Mouse (Mus musculus) embryonic facial prominence, embryonic 13.5 days (tissue): ENCODE results near the gene Psma3. TPM values are rescaled to one million over a fixed set of nuclear protein-coding genes. Genes with fewer than 3 reads are reported as not detected.

ENCODE experiments used
- ATAC-seq: fragments of 200-750 bp; cut with Nextera tagmentation; 2 replicates; pipeline ENCODE4 v1.8.0; 2017; ENCODE audit warnings: low read depth; ENCODE audit not compliant: insufficient number of reproducible peaks, insufficient read depth, low FRiP score, low TSS enrichment
- H3K27ac ChIP-seq: fragments of 300-500 bp; sonication (generic); 2 replicates; pipeline ENCODE4 v1.5.1; 2015; ENCODE audit warnings: moderate library complexity, mild to moderate bottlenecking, inconsistent platforms
- H3K27me3 ChIP-seq: fragments of 300-500 bp; sonication (generic); 2 replicates; pipeline ENCODE4 v1.6.1; 2015; ENCODE audit warnings: mild to moderate bottlenecking, inconsistent platforms
- H3K36me3 ChIP-seq: fragments of 300-500 bp; sonication (generic); 2 replicates; pipeline ENCODE4 v1.6.1; 2015; ENCODE audit warnings: mild to moderate bottlenecking, inconsistent platforms
- H3K4me1 ChIP-seq: fragments of 300-500 bp; sonication (generic); 2 replicates; pipeline ENCODE4 v1.6.1; 2015; ENCODE audit warnings: inconsistent platforms
- H3K4me2 ChIP-seq: fragments of 300-500 bp; sonication (generic); 2 replicates; pipeline ENCODE4 v1.6.1; 2015; ENCODE audit warnings: moderate library complexity, mild to moderate bottlenecking, inconsistent platforms
- H3K4me3 ChIP-seq: fragments of 300-500 bp; sonication (generic); 2 replicates; pipeline ENCODE4 v1.5.1; 2015; ENCODE audit warnings: mild to moderate bottlenecking, inconsistent platforms
- H3K9ac ChIP-seq: fragments of 300-500 bp; sonication (generic); 2 replicates; pipeline ENCODE4 v1.6.1; 2015; ENCODE audit warnings: mild to moderate bottlenecking, inconsistent platforms
- H3K9me3 ChIP-seq: fragments of 300-500 bp; sonication (generic); 2 replicates; pipeline ENCODE4 v1.6.1; 2016; ENCODE audit warnings: inconsistent platforms
- WGBS: fragments of 180-500 bp; shearing (Covaris S2); methylation state at CpG from one replicate; pipeline ENCODE4 v1.1.7; 2015; ENCODE audit warnings: mixed read lengths; 5-methylcytosine and 5-hydroxymethylcytosine counted together
- polyA plus RNA-seq: library from polyadenylated mRNA; unstranded; fragments of >200 nt; fragmentation: Nextera tagmentation; extraction: Ambion mirVana; gene quantifications from 2 replicates; pipeline ENCODE4 v1.2.1, GENCODE M21; 2015

The Psma3 gene
- polyA plus RNA-seq, 1 experiment from 2014 or later: 638 TPM

DNA sequence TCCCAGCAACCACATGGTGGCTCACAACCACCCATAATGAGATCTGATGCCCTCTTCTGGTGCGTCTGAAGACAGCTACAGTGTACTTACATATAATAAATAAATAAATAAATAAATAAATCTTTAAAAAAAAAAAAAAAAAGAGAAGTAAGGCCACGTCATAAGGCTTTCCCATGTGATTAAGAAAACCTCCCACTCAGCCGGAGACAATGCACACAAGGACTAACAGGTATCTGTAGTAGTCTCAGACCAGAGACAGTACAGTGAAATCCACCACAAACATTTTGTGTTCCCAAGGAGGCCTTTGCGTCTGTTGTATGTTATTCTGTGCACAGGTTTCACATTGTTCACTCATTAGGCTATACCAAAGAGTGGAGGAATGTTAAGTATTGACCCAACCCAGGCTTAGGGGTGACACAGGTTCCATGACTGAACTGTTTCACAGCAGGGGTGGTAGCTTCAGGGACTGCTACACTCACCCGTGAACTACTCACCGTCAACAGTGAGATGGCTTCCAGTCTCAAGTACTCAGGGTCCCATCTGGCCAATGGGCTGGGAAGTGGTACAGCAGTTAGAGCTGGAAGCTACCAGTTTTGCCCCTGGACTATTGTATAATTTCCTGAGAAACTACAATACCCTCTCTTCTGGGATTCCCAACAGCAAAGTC is 29.5 kb downstream of the Psma3 start:
- WGBS: 90% methylated on average over 5 of the region's 6 CpGs
- no peak overlapping the region for H3K4me3 ChIP-seq
- no peaks in the 10 kb centered on the region for H3K9me3 ChIP-seq
- H3K4me2 ChIP-seq: no peak overlapping the region
- no peak for ATAC-seq
- H3K9ac ChIP-seq: no peak overlapping the region
- H3K4me1 ChIP-seq: 0 out of 2 replicates have a peak, but pooled peaks cover 6% of the 10 kb centered on the region
- no peak overlapping the region for H3K27ac ChIP-seq
- H3K36me3 ChIP-seq: peaks cover 50% of the 10 kb centered on the region
- no peaks in the 10 kb centered on the region for H3K27me3 ChIP-seq

DNA sequence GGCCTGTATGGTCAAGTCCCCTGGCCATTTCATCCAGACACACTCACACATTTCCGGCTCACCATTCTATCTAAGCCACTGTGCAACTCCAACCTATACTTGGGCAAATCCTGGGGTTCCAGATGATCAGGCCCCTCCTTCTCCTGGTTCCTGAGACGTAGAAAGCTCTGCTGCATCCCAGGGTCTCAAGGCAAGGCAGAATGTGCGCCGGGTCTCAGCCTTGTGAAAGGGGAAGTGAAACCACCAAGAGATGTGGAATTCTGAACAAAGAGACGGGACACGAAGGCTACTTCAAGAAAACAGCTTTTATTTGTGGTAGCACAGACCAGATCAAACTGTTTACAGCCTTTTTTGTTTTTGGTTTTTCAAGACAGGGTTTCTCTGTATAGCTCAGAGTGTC is 31.7 kb downstream of the Psma3 start:
- WGBS: 91% methylated on average over 6 of the region's 6 CpGs
- Histone ChIP-seq H3K27ac (no peak overlapping the region), H3K4me1 (0 out of 2 replicates have a peak, but pooled peaks cover 3% of the 10 kb centered on the region), H3K27me3 (no peaks in the 10 kb centered on the region), H3K4me2 (no peak overlapping the region), H3K36me3 (peaks cover 62% of the 10 kb centered on the region), H3K4me3 (no peak overlapping the region), H3K9me3 (no peaks in the 10 kb centered on the region), H3K9ac (no peak overlapping the region)
- ATAC-seq: no peak

DNA sequence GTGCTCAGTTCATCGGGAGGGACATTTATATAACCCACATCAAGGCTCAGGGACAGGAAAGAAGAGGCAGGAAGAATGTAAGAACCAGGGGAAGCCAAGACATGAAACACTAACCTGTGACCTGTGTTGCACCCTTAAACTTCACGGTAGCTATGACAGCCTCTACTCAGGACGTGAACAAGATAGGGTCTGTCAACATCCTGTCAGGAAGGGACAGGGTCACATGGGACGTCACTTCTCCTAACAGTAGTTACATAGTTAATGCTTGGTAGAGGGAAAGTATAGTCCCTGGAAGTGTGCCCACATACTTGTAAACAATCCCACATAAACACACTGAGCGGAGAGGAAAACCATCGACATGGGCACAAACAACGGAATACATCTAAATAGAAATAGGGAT is 32.5 kb downstream of the Psma3 start:
- H3K27me3 ChIP-seq: no peaks in the 10 kb centered on the region
- no peak overlapping the region for H3K9ac ChIP-seq
- H3K27ac ChIP-seq: no peak overlapping the region
- H3K9me3 ChIP-seq: no peaks in the 10 kb centered on the region
- ATAC-seq: no peak
- no peak overlapping the region for H3K4me2 ChIP-seq
- H3K36me3 ChIP-seq: peaks cover 62% of the 10 kb centered on the region
- WGBS: 88% methylated on average over 7 of the region's 7 CpGs
- H3K4me3 ChIP-seq: no peak overlapping the region
- peaks cover 5% of the 10 kb centered on the region; the same call in 1 of the 2 replicates for H3K4me1 ChIP-seq

DNA sequence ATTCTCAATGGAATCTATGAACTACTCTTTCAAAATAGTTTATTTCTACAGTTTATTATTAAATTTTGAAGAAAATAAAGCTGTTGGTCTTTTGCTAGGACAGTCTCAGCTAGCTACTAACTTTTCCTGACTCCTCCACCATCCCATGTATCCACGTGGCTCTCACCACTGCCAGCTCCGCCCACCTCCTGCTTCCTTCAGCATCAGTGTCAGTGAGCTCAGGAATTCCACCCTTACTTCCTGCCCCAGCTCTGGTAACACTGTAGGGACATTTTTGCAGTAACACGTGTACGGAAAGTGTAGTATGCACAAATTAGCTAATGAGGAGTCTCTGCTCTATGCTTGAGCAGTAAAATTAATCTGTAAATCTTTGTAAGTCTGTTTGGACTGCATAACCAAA is 35.3 kb downstream of the Psma3 start:
- H3K27ac ChIP-seq: no peak overlapping the region; the same call in 1 of the 2 replicates
- no peak overlapping the region for H3K9ac ChIP-seq
- H3K4me2 ChIP-seq: no peak overlapping the region
- H3K4me1 ChIP-seq: peaks cover 24% of the 10 kb centered on the region
- H3K36me3 ChIP-seq: peaks cover 64% of the 10 kb centered on the region
- ATAC-seq: no peak
- 44% methylated on average over 4 of the region's 4 CpGs for WGBS
- no peaks in the 10 kb centered on the region for H3K27me3 ChIP-seq
- H3K4me3 ChIP-seq: no peak overlapping the region
- no peaks in the 10 kb centered on the region for H3K9me3 ChIP-seq

DNA sequence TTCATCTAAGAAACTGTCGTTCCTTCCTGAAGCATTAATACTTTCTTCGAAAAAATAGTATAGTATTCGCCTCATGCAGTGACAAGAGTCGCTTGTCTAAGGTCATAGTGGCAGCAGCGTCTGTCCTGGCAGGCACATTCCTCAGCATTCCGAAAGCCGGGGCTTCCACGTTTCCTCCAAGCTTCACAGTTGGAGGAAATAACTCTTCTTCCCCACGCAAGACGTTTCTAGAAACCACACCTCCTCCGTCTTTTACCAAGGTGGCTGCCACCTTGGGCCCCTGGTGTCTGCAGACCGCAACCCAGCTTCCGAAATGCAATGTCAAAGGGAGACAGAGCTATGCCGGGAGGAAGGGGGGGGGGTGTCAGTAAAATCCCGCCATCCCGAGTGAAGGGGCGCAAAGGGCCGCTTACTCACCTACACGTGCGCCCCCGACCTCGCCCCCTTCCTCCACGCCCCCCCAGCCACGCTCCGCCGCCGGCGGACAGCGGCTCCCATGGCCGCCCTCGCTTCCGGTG is 40.5 kb downstream of the Psma3 start:
- peaks cover 28% of the 10 kb centered on the region for H3K4me1 ChIP-seq
- H3K4me3 ChIP-seq: peak overlapping the region; percentile 98
- H3K4me2 ChIP-seq: peak overlapping the region; percentile 71
- H3K9ac ChIP-seq: peak overlapping the region; percentile 87
- under 1% methylated on average over 31 of the region's 32 CpGs for WGBS
- H3K27ac ChIP-seq: peak overlapping the region; percentile 98
- no peak for ATAC-seq
- H3K9me3 ChIP-seq: no peaks in the 10 kb centered on the region
- H3K27me3 ChIP-seq: no peaks in the 10 kb centered on the region
- H3K36me3 ChIP-seq: peaks cover 25% of the 10 kb centered on the region

DNA sequence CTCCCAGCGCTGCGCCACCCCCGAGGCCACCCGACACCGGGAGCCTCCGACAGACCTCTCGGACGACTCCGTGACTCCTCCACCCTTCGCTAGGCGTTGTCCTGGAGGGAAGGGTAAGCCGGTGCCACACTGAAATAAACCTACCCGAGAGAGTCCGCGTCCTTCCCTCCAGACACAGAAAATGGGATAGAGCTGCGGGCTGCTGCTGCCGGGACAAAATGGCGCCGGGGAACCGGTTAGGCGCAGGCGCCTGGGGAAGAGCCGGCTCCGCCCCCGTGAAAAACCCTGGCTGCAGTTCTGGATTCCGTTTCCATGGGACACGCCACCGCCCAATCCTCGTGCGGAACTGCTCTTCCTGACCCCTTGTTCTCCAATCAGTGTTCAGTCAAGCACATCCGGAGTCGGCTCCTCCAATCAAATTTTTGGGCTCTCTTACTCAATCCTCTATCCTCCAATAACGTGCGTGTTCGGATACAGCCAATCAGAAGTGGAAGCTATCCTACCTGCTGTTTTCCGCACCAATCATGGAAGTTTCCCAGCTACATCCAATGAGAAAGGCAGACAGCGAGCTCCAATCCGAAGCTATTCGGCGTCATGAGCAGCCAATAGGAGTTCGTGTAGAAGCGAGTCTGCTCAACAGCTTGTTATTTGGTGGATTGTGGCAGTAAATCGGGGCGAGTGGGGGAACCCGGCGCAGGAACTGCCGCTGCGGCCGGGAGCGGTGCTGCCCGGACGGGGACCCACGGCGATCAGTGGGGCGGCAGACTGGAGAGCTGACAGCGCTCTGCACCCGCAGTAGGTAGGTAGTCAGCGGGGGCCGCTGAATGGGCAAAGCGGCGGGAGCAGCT is 41.2 kb downstream of the Psma3 start, which contains the start of gene Arid4a:
Gene Arid4a (plus strand): TSS at position 628 of the 848 bp plus-strand sequence.
- under 1% methylated on average over 61 of the region's 61 CpGs for WGBS
- H3K4me1 ChIP-seq: peaks cover 26% of the 10 kb centered on the region
- H3K27ac ChIP-seq: peak within 1 kb of the TSS; percentile 98
- no peaks in the 10 kb centered on the region for H3K9me3 ChIP-seq
- peak within 1 kb of the TSS; percentile 71 for H3K4me2 ChIP-seq
- peak within 1 kb of the TSS; percentile 93 for H3K9ac ChIP-seq
- H3K4me3 ChIP-seq: peak within 1 kb of the TSS; percentile 98
- peaks cover 27% of the 10 kb centered on the region for H3K36me3 ChIP-seq
- peak; percentile 99 for ATAC-seq
- no peaks in the 10 kb centered on the region for H3K27me3 ChIP-seq

DNA sequence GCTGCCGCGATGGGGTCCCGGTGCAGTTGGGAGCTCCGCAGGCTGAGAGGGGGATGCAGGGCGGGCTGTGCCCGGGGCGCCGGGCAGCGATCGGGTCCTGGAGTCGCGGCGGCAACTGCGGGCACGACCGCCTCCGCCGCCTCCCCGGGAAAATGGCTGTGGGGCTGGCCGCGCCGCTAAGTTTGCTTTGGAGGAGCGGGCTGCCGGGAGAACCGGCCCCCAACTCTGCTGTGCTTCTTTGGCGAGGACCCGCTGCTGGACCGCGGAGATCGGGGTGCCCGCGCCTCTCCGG is 41.7 kb downstream of the Psma3 start:
- Histone ChIP-seq H3K4me3 (peak overlapping the region; percentile 98), H3K27ac (peak overlapping the region; percentile 97), H3K9ac (peak overlapping the region; percentile 93), H3K4me1 (peaks cover 26% of the 10 kb centered on the region), H3K4me2 (peak overlapping the region; percentile 67), H3K36me3 (peaks cover 33% of the 10 kb centered on the region), H3K27me3 (no peaks in the 10 kb centered on the region), H3K9me3 (no peaks in the 10 kb centered on the region)
- 0% methylated on average over 25 of the region's 33 CpGs for WGBS
- no peak; the same call in 1 of the 2 replicates for ATAC-seq

DNA sequence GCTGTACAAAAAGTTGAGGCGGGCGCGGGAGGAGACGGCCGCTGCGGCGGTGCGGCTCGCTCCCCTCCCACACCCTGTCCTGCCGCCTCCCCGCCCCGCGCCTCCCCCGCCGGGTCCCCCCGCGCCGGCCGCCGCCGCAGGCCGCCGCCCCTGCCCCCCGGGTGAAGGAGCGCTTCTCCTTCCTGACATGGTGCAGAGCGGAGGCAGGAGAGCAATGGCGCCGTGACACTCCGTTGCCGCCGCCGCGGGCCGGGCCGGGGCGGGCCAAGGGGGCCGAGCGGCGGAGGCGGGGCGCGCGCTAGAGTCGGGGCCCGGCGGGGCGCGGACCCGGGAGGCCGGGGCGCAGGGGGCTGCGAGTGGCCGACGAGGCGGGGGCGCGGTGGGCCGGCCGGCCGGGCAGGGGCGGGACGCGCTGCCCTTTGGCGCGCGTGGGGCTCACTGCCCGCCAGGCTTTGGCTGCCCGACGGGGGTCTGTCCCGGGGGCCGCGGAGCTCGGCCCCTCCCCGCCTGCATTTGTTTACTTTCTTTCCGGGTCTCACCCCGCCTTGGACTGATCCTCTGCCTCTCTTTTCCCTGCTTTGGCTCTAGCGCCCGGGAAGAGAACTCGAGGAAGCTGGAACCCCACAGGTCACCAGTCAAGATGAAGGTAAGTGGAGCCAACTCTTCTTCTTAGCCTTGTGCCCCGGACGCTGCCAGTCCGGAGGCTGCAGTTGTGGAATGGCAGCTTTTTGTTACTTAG is 42.3 kb downstream of the Psma3 start:
- WGBS: 0% methylated on average over 47 of the region's 82 CpGs
- ATAC-seq: no peak
- Histone ChIP-seq H3K27ac (peak overlapping the region; percentile 97), H3K36me3 (peaks cover 37% of the 10 kb centered on the region), H3K27me3 (no peaks in the 10 kb centered on the region), H3K9me3 (no peaks in the 10 kb centered on the region), H3K4me3 (peak overlapping the region; percentile 98), H3K4me1 (peaks cover 25% of the 10 kb centered on the region), H3K4me2 (peak overlapping the region; percentile 67), H3K9ac (peak overlapping the region; percentile 93)

DNA sequence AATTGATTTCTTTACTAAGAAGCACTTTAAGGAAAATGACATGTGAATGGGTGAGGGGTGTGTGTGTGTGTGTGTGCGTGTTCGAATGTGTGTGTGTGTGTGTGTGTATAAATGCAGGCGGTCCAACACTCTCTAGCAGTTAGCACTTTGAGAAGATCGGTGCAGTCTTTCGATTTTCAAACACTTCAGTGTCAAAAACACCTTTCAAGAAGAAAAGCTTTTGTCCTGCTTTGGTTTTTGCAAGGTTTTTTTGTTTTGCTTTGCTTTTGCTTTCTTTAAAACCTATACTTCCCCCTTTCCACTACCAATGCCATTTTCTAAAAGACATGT is 42.8 kb downstream of the Psma3 start:
- Histone ChIP-seq H3K9ac (peak overlapping the region; percentile 93), H3K36me3 (peaks cover 38% of the 10 kb centered on the region), H3K4me3 (peak overlapping the region; percentile 98), H3K4me1 (peaks cover 20% of the 10 kb centered on the region), H3K4me2 (peak overlapping the region; percentile 67), H3K27me3 (no peaks in the 10 kb centered on the region), H3K9me3 (no peaks in the 10 kb centered on the region), H3K27ac (peak overlapping the region; percentile 97; the same call in 1 of the 2 replicates)
- no peak for ATAC-seq
- WGBS: 21% methylated on average over 5 of the region's 5 CpGs

DNA sequence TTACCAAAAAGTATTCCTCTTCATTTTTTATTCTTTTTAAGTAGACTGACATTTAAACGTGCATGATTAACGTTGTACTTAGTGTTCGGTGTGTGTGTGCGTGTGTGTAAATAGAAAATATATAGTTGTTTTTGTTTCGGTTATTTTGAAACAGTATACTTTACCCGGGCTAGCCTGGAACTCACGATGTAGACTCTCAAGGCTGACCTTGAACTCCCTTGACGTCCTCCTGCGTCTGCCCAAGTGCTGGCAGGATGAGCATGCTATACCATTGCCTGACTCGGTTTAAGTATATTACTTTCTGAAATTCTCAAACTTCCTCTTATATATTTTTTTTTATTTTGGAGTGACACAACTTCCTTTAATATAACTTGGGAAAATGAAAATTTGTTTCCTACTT is 43.4 kb downstream of the Psma3 start:
- 81% methylated on average over 10 of the region's 10 CpGs for WGBS

DNA sequence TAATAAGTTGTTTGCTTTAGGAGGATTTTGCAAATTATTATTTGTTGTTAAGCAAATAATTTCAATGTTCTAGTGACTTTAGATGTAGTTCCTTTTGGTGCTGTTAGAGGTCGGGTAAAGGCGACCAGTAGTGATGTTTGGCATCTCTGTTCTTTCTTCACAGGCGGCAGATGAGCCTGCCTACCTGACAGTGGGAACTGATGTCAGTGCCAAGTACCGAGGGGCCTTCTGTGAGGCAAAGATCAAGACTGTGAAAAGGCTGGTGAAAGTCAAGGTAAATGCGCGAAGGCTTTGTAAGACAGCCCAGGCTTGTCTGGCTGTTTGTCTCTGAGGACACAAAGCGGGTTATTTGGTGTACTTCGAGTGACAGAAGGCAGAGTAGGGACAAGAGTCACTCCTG is 44.8 kb downstream of the Psma3 start:
- no peak overlapping the region for H3K27ac ChIP-seq
- no peak overlapping the region for H3K4me3 ChIP-seq
- 90% methylated on average over 8 of the region's 8 CpGs for WGBS
- H3K4me1 ChIP-seq: peaks cover 6% of the 10 kb centered on the region
- no peak overlapping the region for H3K4me2 ChIP-seq
- ATAC-seq: no peak
- peaks cover 47% of the 10 kb centered on the region for H3K36me3 ChIP-seq
- no peak overlapping the region for H3K9ac ChIP-seq
- H3K9me3 ChIP-seq: no peaks in the 10 kb centered on the region
- no peaks in the 10 kb centered on the region for H3K27me3 ChIP-seq

More for the DNA sequence above, 43.4 kb downstream of the Psma3 start:
- Histone ChIP-seq H3K27me3 (no peaks in the 10 kb centered on the region), H3K4me2 (peak overlapping the region; percentile 67), H3K4me3 (0 out of 2 replicates have a peak overlapping the region, but pooled peaks have one; percentile 98), H3K9ac (no peak overlapping the region), H3K4me1 (peaks cover 16% of the 10 kb centered on the region), H3K27ac (no peak overlapping the region), H3K36me3 (peaks cover 38% of the 10 kb centered on the region), H3K9me3 (no peaks in the 10 kb centered on the region)
- ATAC-seq: no peak
